In genomic region chr10:100508170-100508569, GRCm38 (mm10) we compare ENCODE assay signal across 22 mouse cellular contexts. TPM values are rescaled to one million over a fixed set of nuclear protein-coding genes. Genes with fewer than 3 reads are reported as not detected.
DNase-seq lines count a peak whose midpoint lies in the region; ATAC-seq and TF ChIP-seq lines count a peak whose summit lies in the region.
"Had no signal": no experiment of that assay in that cellular context is flagged by ENCODE, and none has a peak within 500 bp of the region (broad histone marks: within the 10 kb centered on the region; RNA-seq: fewer than 3 reads in every experiment).

No protein-coding gene starts in this region.

- no peak overlapping the region for H3K4me3 ChIP-seq in liver, embryonic 11.5 days (ENCODE audit: low read depth, low read length)
- no peak overlapping the region for H3K4me3 ChIP-seq in liver, embryonic 14.5 days (ENCODE audit: insufficient read depth in 1 of 2, low read depth in 2 of 2, low read length in 2 of 2)
- H3K4me3 ChIP-seq: embryonic facial prominence, embryonic 15.5 days; forebrain, embryonic 12.5 days; heart, adult 2 months; heart, embryonic 15.5 days; hindbrain, embryonic 13.5 days had no signal

- H3K9ac ChIP-seq in liver, embryonic 11.5 days (ENCODE audit: low read depth, low read length): no peak overlapping the region
- H3K9ac ChIP-seq in liver, embryonic 14.5 days (replicated peaks): no peak overlapping the region
- H3K9ac ChIP-seq: embryonic facial prominence, embryonic 15.5 days; forebrain, embryonic 12.5 days; heart, embryonic 15.5 days; hindbrain, embryonic 13.5 days had no signal

- no peaks in the 10 kb centered on the region for H3K9me3 ChIP-seq in liver, embryonic 11.5 days (ENCODE audit: control insufficient read depth, low read length)
- H3K9me3 ChIP-seq in liver, embryonic 14.5 days (ENCODE audit: control insufficient read depth, low read length): no peaks in the 10 kb centered on the region
- H3K9me3 ChIP-seq: embryonic facial prominence, embryonic 15.5 days; forebrain, embryonic 12.5 days; heart, embryonic 15.5 days; hindbrain, embryonic 13.5 days had no signal

- H3K4me1 ChIP-seq in liver, embryonic 11.5 days (replicated peaks; ENCODE audit: control insufficient read depth, insufficient read depth, low read length): no peaks in the 10 kb centered on the region
- H3K4me1 ChIP-seq in liver, embryonic 14.5 days (replicated peaks; ENCODE audit: control insufficient read depth in 2 of 2, insufficient read depth in 2 of 2, low read length in 1 of 2): no peaks in the 10 kb centered on the region; a peak in 2 of 4 replicates
- H3K4me1 ChIP-seq: embryonic facial prominence, embryonic 15.5 days; forebrain, embryonic 12.5 days; heart, embryonic 15.5 days; hindbrain, embryonic 13.5 days had no signal

- H3K27me3 ChIP-seq in liver, embryonic 11.5 days (replicated peaks; ENCODE audit: control insufficient read depth, insufficient read depth, low read length): no peaks in the 10 kb centered on the region
- no peaks in the 10 kb centered on the region for H3K27me3 ChIP-seq in liver, embryonic 14.5 days (ENCODE audit: control insufficient read depth, insufficient read depth, low read length)
- H3K27me3 ChIP-seq: embryonic facial prominence, embryonic 15.5 days; forebrain, embryonic 12.5 days; heart, embryonic 15.5 days; hindbrain, embryonic 13.5 days had no signal

- TF ChIP-seq EP300 in liver, embryonic 14.5 days (IDR thresholded peaks at IDR 0.05; ENCODE audit: low read depth): peak; percentile 73

- WGBS in liver, embryonic 11.5 days: 79% methylated on average over 1 of the region's 1 CpGs
- 52% methylated on average over 1 of the region's 1 CpGs for WGBS in liver, embryonic 14.5 days (ENCODE audit: insufficient replicate concordance)

- peak; percentile 86 for ATAC-seq in liver, embryonic 11.5 days (replicated peaks; ENCODE audit: low FRiP score)
- peak; percentile 90 for ATAC-seq in liver, embryonic 14.5 days (ENCODE audit: insufficient read depth)
- peak; percentile 55 for ATAC-seq in megakaryocyte progenitor cell, adult 5-6 weeks (replicated peaks; ENCODE audit: poor library complexity)
- ATAC-seq in cerebellum, adult (ENCODE audit: insufficient number of reproducible peaks, low FRiP score, low TSS enrichment): no peak
- ATAC-seq: CD4-positive, CD25-positive, alpha-beta regulatory T cell, adult 4 months; forebrain, embryonic 16.5 days; hindbrain, postnatal 0 days had no signal

- TF ChIP-seq CTCF in liver, embryonic 14.5 days (IDR thresholded peaks at IDR 0.05; ENCODE audit: low read depth): no peak

- no peak overlapping the region for H3K4me2 ChIP-seq in liver, embryonic 11.5 days
- H3K4me2 ChIP-seq in liver, embryonic 14.5 days (ENCODE audit: low read depth): no peak overlapping the region
- H3K4me2 ChIP-seq: embryonic facial prominence, embryonic 15.5 days; forebrain, embryonic 12.5 days; heart, embryonic 11.5 days; heart, embryonic 15.5 days; hindbrain, embryonic 13.5 days had no signal

- DNase-seq in liver, embryonic 11.5 days (ENCODE audit: low spot score): no peak
- DNase-seq in liver: no peak
- peak in 2 of 3 experiments; percentile 30 to 46 for DNase-seq in liver, embryonic 14.5 days (ENCODE audit: low read depth in 3 of 3, low spot score in 3 of 3)
- no peak for DNase-seq in cerebellum, adult 11 months
- no peak for DNase-seq in frontal cortex, postnatal 10 days (ENCODE audit: low spot score in 2 of 2)
- DNase-seq: adrenal gland, postnatal 10 days; cerebellum, adult 8-10 months; cerebellum, postnatal 14 days; embryo, embryonic 11 days; gastrocnemius, postnatal 14 days; heart, adult 2 months; heart, postnatal 14 days had no signal

- no peak overlapping the region for H3K27ac ChIP-seq in liver, embryonic 11.5 days (ENCODE audit: low read depth, low read length)
- no peak overlapping the region for H3K27ac ChIP-seq in liver, embryonic 14.5 days
- H3K27ac ChIP-seq: embryonic facial prominence, embryonic 15.5 days; forebrain, embryonic 12.5 days; heart, adult 2 months; heart, embryonic 15.5 days; hindbrain, embryonic 13.5 days; hindbrain, postnatal 0 days had no signal

- peaks cover 4% of the 10 kb centered on the region; the same call in 1 of the 2 replicates for H3K36me3 ChIP-seq in liver, embryonic 11.5 days (ENCODE audit: control insufficient read depth, insufficient read depth, low read length)
- H3K36me3 ChIP-seq in liver, embryonic 14.5 days (replicated peaks; ENCODE audit: control insufficient read depth, insufficient read depth, low read depth): peaks cover 9% of the 10 kb centered on the region; the same call in 1 of the 2 replicates
- H3K36me3 ChIP-seq: heart, embryonic 15.5 days had no signal

RNA-seq across cellular contexts. Expression of gene Cep290, which starts 20.8 kb away (rescaled TPM):
- polyA plus RNA-seq in liver, embryonic 11.5 days (2014; fragmentation: Nextera tagmentation; extraction: Ambion mirVana): 5.4 and 6.5 TPM in 2 replicates
- polyA plus RNA-seq in liver, embryonic 14.5 days (2012; rRNA removed): 1.4 and 3.2 TPM in 2 replicates
- polyA plus RNA-seq in liver, embryonic 14.5 days (2014; fragmentation: Nextera tagmentation; extraction: Ambion mirVana): 2.9 and 3.6 TPM in 2 replicates
- total RNA-seq in megakaryocyte progenitor cell, adult 5-6 weeks (2015): 9.3 and 19.4 TPM in 2 replicates
- total RNA-seq in megakaryocyte progenitor cell, adult 5-6 weeks (2017): 9.3 and 13.5 TPM in 2 replicates

RNA-seq across cellular contexts. Expression of gene Tmtc3, which starts 21.0 kb away (rescaled TPM):
- polyA plus RNA-seq in liver, embryonic 11.5 days (2014; fragmentation: Nextera tagmentation; extraction: Ambion mirVana): 18.5 and 21.0 TPM in 2 replicates
- polyA plus RNA-seq in liver, embryonic 14.5 days (2012; rRNA removed): 3.0 and 3.4 TPM in 2 replicates
- 5.7 and 6.8 TPM in 2 replicates for polyA plus RNA-seq in liver, embryonic 14.5 days (2014; fragmentation: Nextera tagmentation; extraction: Ambion mirVana)
- total RNA-seq in megakaryocyte progenitor cell, adult 5-6 weeks (2015): 22.8 and 26.0 TPM in 2 replicates
- total RNA-seq in megakaryocyte progenitor cell, adult 5-6 weeks (2017): 4.8 and 6.6 TPM in 2 replicates

Comparison
In these comparisons a context has a peak if more than half of its experiments do, and no peak if none do; other contexts are left out.
1. DNase-seq: peak in liver, embryonic 14.5 days (2 of 3); none in liver, embryonic 11.5 days (single experiment), liver (single experiment), cerebellum, adult 11 months (single experiment) and frontal cortex, postnatal 10 days (0 of 2).